Mouse (Mus musculus): Measurements from ENCODE around the gene Olfr822.
"Not testable (repeated sequence)": the region's sequence is repeated elsewhere in the genome, so short reads cannot be mapped to it uniquely, and the experiment has no call there.

The Olfr822 gene

GRCm38 (mm10) chr10:130070910-130071309, at the start of gene Olfr822:
Gene Olfr822 (plus strand): TSS chr10:130071210.
- no peak for DNase-seq (ENCODE audit: low read depth, low spot score)

GRCm38 (mm10) chr10:130030048-130030447, 41.0 kb upstream of the Olfr822 start, which contains the start of gene Olfr821:
Gene Olfr821 (plus strand): TSS chr10:130030348.
- no peak for DNase-seq (ENCODE audit: low read depth, low spot score)

DNA sequence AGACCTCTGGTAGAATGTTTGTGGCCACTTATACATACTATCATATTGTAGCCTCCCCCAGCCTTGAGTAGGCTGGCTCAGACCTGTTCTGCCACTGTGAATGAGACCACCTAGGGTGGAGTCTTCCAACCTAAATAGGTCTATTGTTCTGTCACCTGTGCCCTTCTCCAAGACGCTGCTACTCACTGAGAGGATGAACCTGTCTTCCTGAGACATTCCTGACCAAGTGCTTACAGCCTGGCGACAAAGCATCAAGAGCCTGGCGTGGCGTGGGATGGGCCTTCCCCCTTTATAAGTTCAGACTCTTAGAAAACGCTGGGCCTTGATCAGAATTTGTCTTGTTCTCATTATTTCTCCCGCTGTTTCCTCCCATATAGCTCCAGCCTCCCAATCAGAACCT, 33.9 kb upstream of the Olfr822 start:
- DNase-seq (ENCODE audit: low read depth, low spot score), result no peak

- no peak for DNase-seq (ENCODE audit: low read depth, low spot score)
Observed at GRCm38 (mm10) chr10:130092838-130093440, 21.9 kb downstream of the Olfr822 start.

DNA sequence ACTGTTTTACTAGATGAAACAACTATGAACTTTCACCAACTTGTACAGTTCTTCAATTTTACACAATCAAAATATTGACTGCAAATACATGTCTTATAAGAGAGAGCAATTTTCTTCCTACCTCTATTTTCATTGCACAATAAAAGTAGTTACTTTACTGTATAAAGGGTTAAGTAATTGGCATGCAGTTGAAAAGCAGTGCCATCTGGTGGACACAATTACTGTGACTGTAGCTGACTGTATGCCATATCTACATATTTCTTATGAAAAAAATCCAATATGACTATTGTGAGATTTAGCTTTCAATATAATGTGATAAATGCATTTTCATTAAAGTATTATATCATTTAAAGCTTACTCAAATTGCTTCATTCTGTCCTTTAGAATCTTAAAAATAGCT, 25.1 kb downstream of the Olfr822 start:
- DNase-seq (ENCODE audit: low read depth, low spot score), result no peak

DNA sequence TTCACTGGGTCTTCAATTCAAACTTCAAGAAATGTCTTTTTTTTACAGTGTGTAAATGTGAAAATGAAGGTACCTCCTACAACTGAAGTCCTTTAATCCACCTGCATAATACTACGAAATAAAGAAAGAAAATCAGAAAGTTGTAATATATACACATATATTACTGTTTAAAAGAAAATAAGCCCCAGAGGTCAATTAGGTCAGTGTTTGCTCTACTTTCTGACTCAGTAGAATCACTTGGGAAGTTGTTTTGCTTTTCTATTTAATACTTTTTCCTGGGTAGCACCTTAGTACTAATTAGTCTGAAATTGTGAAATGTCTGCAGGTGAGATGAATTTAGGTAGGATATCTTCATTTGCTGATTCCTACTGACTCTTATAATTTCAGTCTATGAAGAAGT, 44.3 kb downstream of the Olfr822 start, which contains the start of gene Olfr823:
Gene Olfr823 (minus strand): TSS at position 101 of the 400 bp plus-strand sequence.
- not testable (repeated sequence) for DNase-seq (ENCODE audit: low read depth, low spot score)

DNA sequence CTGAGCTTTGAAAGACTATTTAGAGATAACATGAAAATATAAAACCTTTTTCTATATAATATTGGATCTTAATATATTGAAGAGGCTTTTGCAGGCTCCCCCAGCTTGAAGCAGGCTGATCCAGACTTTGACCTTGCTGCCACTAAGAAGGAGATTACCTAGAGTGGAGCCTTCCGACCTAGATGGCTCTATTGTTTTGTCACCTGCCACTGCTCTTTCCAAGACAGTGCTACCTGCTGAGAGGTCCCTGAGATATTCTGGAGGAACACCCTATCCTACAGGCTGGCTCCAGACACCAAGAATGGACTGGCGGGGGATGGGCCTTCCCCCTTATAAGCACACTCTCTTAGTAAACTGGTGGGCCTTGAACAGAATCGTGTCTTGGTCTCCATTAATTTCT, 45.0 kb downstream of the Olfr822 start:
- DNase-seq (ENCODE audit: low read depth, low spot score), result not testable (repeated sequence)
